Mouse (Mus musculus) fibroblast of lung, adult 2 months (primary cell): ENCODE data around the gene Zfp62.

Source experiments
- DNase-seq: peaks from one replicate; pipeline ENCODE4 v3.0.0-alpha.2; 2011; ENCODE audit warnings: low read depth

Gene Zfp62

DNA sequence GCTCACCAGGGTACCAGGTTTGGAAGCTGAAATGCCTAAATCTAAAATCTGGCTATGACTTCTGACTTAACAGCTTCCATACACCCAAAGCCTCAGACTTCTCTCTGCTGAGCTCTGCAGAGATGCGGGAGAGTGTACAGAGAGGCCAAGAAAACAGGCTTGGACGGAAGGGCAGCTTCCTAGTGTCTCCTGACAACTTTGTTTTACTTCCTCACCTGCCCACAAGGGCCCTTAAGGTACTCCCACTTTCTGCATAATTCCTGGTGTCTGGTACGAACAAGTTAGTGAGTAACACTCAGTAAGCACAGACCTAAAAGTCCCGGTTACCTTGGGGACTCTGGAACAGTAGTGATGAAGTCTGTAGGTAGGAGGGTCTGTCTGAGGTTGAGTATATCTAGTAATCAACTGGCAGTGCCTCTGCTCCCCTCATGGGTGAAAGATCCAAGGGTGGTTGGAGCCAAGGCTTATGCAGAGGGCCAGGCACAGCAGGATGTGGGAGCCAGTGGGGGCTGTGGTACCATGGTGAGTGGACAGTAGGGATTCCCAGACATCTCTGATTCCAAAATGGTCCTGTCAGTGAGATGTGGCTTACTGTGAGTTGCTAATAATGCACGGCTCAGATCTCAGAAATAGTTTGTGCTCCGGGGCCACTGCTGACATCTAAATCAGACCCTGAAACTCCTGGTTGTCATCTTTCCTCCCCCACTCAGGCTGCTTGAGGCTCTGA lies 46.0 kb downstream of the Zfp62 start:
- DNase-seq = no peak

GRCm38 (mm10) chr11:49249811-49250421 lies 46.8 kb downstream of the Zfp62 start:
- DNase-seq = no peak

DNA sequence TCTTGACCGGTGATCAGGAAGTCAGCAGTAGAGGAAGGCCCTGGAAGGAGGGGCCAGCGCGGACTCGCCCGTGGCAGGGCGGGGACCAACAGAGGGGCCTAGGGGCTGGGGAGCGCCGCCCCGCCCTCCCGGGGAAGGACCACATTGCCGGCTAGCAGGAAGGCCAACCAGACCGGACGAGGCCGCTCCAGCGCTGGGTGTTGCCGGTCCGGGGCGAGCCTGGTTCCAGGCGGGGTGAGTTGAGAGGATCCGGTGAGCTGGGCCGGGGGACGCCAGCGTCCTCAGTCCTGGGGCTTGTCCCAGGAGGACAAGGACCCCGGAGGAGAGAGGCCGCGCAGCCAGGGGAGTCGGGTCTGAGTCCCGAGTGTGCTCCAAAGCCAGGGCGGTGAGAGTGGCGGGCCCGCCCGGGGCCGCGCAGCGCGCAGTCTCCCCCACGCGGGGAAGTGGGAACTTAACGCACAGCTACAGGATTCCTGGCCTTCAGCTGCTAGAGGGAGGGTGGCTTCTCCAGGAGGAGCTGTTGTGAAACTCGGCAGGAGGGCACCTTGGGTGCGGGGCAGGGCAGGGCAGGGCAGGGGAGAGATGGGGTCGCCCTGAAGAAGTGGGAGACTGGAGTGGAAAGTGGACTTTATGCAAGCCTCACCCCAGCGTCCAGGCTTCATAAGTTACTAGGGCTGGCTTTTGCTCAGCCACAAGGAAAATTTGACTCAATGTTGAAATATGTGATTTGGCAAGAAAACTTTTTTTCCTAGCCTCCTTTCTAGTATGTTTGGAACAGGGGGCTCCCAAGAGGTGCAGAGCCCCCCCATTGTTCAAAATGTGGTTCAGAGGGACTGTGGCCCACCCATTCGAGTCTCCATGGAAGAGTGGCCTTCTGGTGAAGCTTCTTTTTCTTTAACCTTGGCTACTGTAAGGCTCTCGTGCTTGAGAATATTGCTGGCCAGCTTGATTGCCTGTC lies 47.6 kb downstream of the Zfp62 start:
- DNase-seq = peak; percentile 70

DNA sequence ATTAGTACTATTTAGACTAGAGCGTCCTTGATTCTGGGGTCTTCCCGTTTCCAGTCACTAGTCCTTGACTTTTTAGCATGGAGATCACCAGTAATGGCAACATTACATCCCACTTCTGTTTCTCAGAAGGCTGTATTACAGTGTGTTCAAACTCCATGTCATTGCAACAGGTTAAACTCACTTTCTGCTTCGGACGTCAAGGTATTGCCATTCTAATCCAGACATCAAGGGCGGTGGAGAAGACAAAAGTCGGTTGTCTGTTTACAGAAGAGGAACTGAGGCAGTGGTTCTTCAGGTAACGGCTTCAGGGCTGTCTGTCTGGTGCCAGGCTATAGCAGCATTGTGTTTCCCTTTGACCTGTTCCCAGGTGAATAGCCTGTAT lies 48.3 kb downstream of the Zfp62 start:
- no peak for DNase-seq

GRCm38 (mm10) chr11:49252048-49252447 lies 49.0 kb downstream of the Zfp62 start:
- DNase-seq = no peak

- DNase-seq = no peak
Measured at GRCm38 (mm10) chr11:49253035-49253434, 49.9 kb downstream of the Zfp62 start.

GRCm38 (mm10) chr11:49259296-49259695 lies 56.2 kb downstream of the Zfp62 start:
- DNase-seq = no peak

- DNase-seq = no peak
Measured at GRCm38 (mm10) chr11:49259829-49260228, 56.7 kb downstream of the Zfp62 start.

DNA sequence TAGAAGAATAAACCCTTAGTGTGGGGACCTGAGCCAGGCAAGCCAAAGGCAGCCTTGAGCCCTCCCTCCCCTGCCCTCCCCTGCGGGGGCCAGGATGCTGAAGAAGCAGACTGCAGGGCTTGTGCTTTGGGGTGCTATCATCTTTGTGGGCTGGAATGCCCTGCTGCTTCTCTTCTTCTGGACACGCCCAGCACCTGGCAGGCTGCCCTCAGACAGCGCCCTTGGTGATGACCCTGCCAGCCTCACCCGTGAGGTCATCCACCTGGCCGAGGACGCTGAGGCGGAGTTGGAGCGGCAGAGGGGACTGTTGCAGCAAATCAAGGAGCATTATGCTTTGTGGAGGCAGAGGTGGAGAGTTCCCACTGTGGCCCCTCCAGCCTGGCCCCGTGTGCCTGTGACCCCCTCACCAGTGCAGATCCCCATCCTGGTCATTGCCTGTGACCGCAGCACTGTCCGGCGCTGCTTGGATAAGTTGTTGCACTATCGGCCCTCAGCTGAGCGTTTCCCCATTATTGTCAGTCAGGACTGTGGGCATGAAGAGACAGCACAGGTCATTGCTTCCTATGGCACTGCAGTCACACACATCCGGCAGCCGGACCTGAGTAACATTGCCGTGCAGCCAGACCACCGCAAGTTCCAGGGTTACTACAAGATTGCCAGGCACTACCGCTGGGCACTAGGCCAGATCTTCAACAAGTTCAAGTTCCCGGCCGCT lies 57.7 kb downstream of the Zfp62 start:
- DNase-seq = no peak

DNA sequence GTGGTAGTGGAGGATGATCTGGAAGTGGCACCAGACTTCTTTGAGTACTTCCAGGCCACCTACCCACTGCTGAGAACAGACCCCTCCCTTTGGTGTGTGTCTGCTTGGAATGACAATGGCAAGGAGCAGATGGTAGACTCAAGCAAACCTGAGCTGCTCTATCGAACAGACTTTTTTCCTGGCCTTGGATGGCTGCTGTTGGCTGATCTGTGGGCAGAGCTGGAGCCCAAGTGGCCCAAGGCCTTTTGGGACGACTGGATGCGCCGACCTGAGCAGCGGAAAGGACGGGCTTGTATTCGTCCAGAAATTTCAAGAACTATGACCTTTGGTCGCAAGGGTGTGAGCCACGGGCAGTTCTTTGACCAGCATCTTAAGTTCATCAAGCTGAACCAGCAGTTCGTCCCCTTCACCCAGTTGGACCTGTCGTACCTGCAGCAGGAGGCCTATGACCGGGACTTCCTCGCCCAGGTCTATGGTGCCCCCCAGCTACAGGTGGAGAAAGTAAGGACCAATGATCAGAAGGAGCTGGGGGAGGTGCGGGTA lies 58.3 kb downstream of the Zfp62 start:
- DNase-seq = no peak

GRCm38 (mm10) chr11:49262286-49262685 lies 59.2 kb downstream of the Zfp62 start:
- DNase-seq = no peak

DNA sequence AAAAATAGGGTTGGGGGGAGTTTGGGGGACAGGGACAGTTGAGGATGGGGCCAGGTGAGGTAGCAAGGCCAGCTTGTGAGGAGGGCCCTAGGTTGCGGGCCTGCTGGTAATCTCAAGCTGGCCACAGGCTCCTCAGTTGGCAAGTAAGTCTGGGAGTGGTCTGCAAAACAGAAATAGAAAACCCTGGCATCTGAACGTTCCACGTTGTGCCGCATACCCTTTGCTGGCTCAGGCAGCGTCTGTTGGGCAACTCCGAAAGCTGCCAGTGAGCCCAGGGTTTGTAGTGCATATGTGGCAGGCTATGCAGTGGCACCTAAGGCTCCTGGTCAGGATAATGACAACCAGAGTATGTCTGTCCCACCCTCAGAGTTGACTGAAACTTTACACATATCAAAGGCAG lies 60.1 kb downstream of the Zfp62 start:
- no peak for DNase-seq

- DNase-seq = no peak
Measured at GRCm38 (mm10) chr11:49264081-49264480, 61.0 kb downstream of the Zfp62 start.

DNA sequence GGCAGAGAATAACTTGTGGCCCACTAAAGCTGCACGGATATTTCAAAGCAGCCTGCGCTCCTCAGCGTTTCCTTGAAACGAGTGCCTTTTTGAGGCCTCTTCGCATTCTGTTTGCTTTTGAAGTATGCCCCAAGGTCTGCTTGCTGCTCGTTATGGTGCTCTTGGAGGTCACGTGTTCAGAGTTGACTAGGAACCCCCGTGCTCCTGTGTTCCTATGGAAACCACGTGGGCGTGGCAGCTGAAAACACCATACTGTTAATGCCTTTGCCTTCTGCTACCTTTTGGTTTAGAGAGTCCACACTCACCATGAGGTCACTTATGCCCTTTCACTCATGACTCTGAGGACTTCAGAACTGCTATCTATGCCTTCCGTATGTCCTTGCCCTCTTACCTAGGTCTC lies 61.5 kb downstream of the Zfp62 start:
- no peak for DNase-seq

GRCm38 (mm10) chr11:49265101-49265500 lies 62.0 kb downstream of the Zfp62 start:
- DNase-seq = no peak

GRCm38 (mm10) chr11:49266671-49267070 lies 63.6 kb downstream of the Zfp62 start:
- no peak for DNase-seq

GRCm38 (mm10) chr11:49267316-49267715 lies 64.2 kb downstream of the Zfp62 start:
- DNase-seq = no peak

- no peak for DNase-seq
Measured at GRCm38 (mm10) chr11:49267970-49268579, 65.0 kb downstream of the Zfp62 start.
